Mouse (Mus musculus) CH12.LX (cell line): ENCODE data around the gene Pcgf1. TPM values are rescaled to one million over a fixed set of nuclear protein-coding genes. Genes with fewer than 3 reads are reported as not detected.

Source experiments
- DNase-seq: peaks from one replicate; pipeline ENCODE4 v3.0.0-alpha.2; 2013; ENCODE audit errors: extremely low read depth
- H3K27ac ChIP-seq: 2 replicates; pipeline ENCODE4 v1.5.1; 2012; ENCODE audit warnings: low read depth, mild to moderate bottlenecking, control low read depth, moderate library complexity; ENCODE audit not compliant: insufficient read depth
- H3K27me3 ChIP-seq: replicated peaks from 2 replicates; pipeline ENCODE3; 2012; ENCODE audit warnings: inconsistent platforms
- H3K36me3 ChIP-seq, 2 experiments: replicated peaks in 1 of 2; 2 replicates each; pipeline versions ENCODE3 to v1.6.1; 2012; ENCODE audit warnings: inconsistent platforms in 1 of 2, low read length in 1 of 2, mild to moderate bottlenecking in 1 of 2, mixed read lengths in 1 of 2, moderate library complexity in 1 of 2; ENCODE audit not compliant: control insufficient read depth in 1 of 2, insufficient read depth in 1 of 2
- H3K4me1 ChIP-seq, 2 experiments: 2 replicates each; pipeline ENCODE4 v1.6.1; 2012; ENCODE audit warnings: inconsistent platforms in 1 of 2, moderate library complexity in 1 of 2; ENCODE audit not compliant: insufficient read depth in 2 of 2, control insufficient read depth in 1 of 2
- H3K4me2 ChIP-seq: 2 replicates; pipeline ENCODE4 v1.6.1; 2012; ENCODE audit warnings: low read depth, mild to moderate bottlenecking, control low read depth; ENCODE audit not compliant: poor library complexity, insufficient read depth, severe bottlenecking
- H3K4me3 ChIP-seq, 3 experiments: fragments of 150-350 bp in 1 of 3; sonication (generic) in 1 of 3; replicated peaks in 1 of 3; 2 replicates each; pipeline versions ENCODE3 to v1.5.1; 2011 to 2012; ENCODE audit warnings: low read depth in 2 of 3, low read length in 2 of 3, mild to moderate bottlenecking in 2 of 3, moderate library complexity in 2 of 3, control low read depth in 1 of 3, improper control_type of control experiment in 1 of 3, inconsistent platforms in 1 of 3, mixed read lengths in 1 of 3; ENCODE audit not compliant: poor library complexity in 1 of 3
- H3K79me2 ChIP-seq: replicated peaks from 2 replicates; pipeline ENCODE4 v1.6.1; 2012; ENCODE audit warnings: mild to moderate bottlenecking, moderate library complexity; ENCODE audit not compliant: control insufficient read depth, poor library complexity, insufficient read depth, severe bottlenecking; ENCODE audit errors: extremely low read depth
- H3K9ac ChIP-seq: 2 replicates; pipeline ENCODE4 v1.6.1; 2012; ENCODE audit warnings: low read depth, mild to moderate bottlenecking, control low read depth, moderate library complexity; ENCODE audit not compliant: insufficient read depth
- H3K9me3 ChIP-seq: replicated peaks from 2 replicates; pipeline ENCODE3; 2012; ENCODE audit warnings: low read length, inconsistent platforms, mixed read lengths
- BHLHE40 ChIP-seq: IDR thresholded peaks from 2 replicates; pipeline ENCODE4 v1.6.1; 2011; ENCODE audit warnings: mild to moderate bottlenecking, low read depth, low read length, improper control_type of control experiment
- CHD1 ChIP-seq: IDR thresholded peaks from 2 replicates; pipeline ENCODE4 v1.6.1; 2012; ENCODE audit warnings: low read depth, low read length, improper control_type of control experiment, inconsistent platforms
- CHD2 ChIP-seq: IDR thresholded peaks from 2 replicates; pipeline ENCODE4 v1.6.1; 2011; ENCODE audit warnings: low read length, improper control_type of control experiment
- CTCF ChIP-seq, 2 experiments: IDR thresholded peaks in 1 of 2; conservative IDR thresholded peaks in 1 of 2; 2 replicates each; pipeline ENCODE4 v1.5.1; 2011 to 2012; ENCODE audit warnings: low read depth in 2 of 2, low read length in 2 of 2, improper control_type of control experiment in 1 of 2, inconsistent platforms in 1 of 2, mild to moderate bottlenecking in 1 of 2, moderate library complexity in 1 of 2
- E2F4 ChIP-seq: IDR thresholded peaks from 2 replicates; pipeline ENCODE4 v1.6.1; 2011; ENCODE audit warnings: low read depth, low read length, improper control_type of control experiment; ENCODE audit not compliant: insufficient replicate concordance
- ETS1 ChIP-seq: conservative IDR thresholded peaks from 2 replicates; pipeline ENCODE4 v1.6.1; 2012; ENCODE audit warnings: low read depth, mild to moderate bottlenecking, inconsistent platforms, low read length, improper control_type of control experiment, moderate library complexity
- GABPA ChIP-seq: IDR thresholded peaks from 2 replicates; pipeline ENCODE4 v1.6.1; 2012; ENCODE audit warnings: low read depth, low read length, improper control_type of control experiment, inconsistent platforms; ENCODE audit not compliant: insufficient replicate concordance
- IRF4 ChIP-seq: IDR thresholded peaks from 2 replicates; pipeline ENCODE4 v1.6.1; 2014; ENCODE audit warnings: low read depth, mild to moderate bottlenecking, inconsistent platforms, low read length, improper control_type of control experiment
- JUN ChIP-seq: IDR thresholded peaks from 2 replicates; pipeline ENCODE4 v1.6.1; 2011; ENCODE audit warnings: low read depth, mild to moderate bottlenecking, low read length, improper control_type of control experiment, moderate library complexity; ENCODE audit not compliant: insufficient read depth
- JUND ChIP-seq: conservative IDR thresholded peaks from 2 replicates; pipeline ENCODE4 v1.6.1; 2011; ENCODE audit warnings: low read depth, low read length, improper control_type of control experiment
- KAT2A ChIP-seq: IDR thresholded peaks from 2 replicates; pipeline ENCODE4 v1.6.1; 2012; ENCODE audit warnings: low read length, improper control_type of control experiment, inconsistent platforms; ENCODE audit not compliant: insufficient replicate concordance
- MAX ChIP-seq: IDR thresholded peaks from 2 replicates; pipeline ENCODE4 v1.6.1; 2011; ENCODE audit warnings: low read length, improper control_type of control experiment
- MAZ ChIP-seq: IDR thresholded peaks from 2 replicates; pipeline ENCODE4 v1.6.1; 2012; ENCODE audit warnings: low read depth, mild to moderate bottlenecking, inconsistent platforms, low read length, improper control_type of control experiment, moderate library complexity
- MEF2A ChIP-seq: IDR thresholded peaks from 2 replicates; pipeline ENCODE4 v1.6.1; 2014; ENCODE audit warnings: low read depth, mild to moderate bottlenecking, inconsistent platforms, low read length, improper control_type of control experiment, borderline replicate concordance
- MYC ChIP-seq: IDR thresholded peaks from 2 replicates; pipeline ENCODE4 v1.6.1; 2011; ENCODE audit warnings: low read depth, mild to moderate bottlenecking, improper control_type of control experiment, low read length
- NELFE ChIP-seq: IDR thresholded peaks from 2 replicates; pipeline ENCODE4 v1.6.1; 2011; ENCODE audit warnings: low read depth, low read length, improper control_type of control experiment
- NRF1 ChIP-seq: IDR thresholded peaks from 2 replicates; pipeline ENCODE4 v1.6.1; 2014; ENCODE audit warnings: low read depth, mild to moderate bottlenecking, inconsistent platforms, low read length, improper control_type of control experiment, moderate library complexity
- PAX5 ChIP-seq: IDR thresholded peaks from 2 replicates; pipeline ENCODE4 v1.6.1; 2012; ENCODE audit warnings: low read length, inconsistent platforms, mixed read lengths
- POLR2A ChIP-seq: IDR thresholded peaks from 2 replicates; pipeline ENCODE4 v1.6.1; 2011; ENCODE audit warnings: low read depth, mild to moderate bottlenecking, improper control_type of control experiment, low read length
- POLR2AphosphoS2 ChIP-seq: IDR thresholded peaks from 2 replicates; pipeline ENCODE4 v1.6.1; 2011; ENCODE audit warnings: low read depth, low read length, improper control_type of control experiment
- RAD21 ChIP-seq: IDR thresholded peaks from 2 replicates; pipeline ENCODE4 v1.6.1; 2011; ENCODE audit warnings: low read depth, mild to moderate bottlenecking, low read length, improper control_type of control experiment, moderate library complexity
- RCOR1 ChIP-seq: conservative IDR thresholded peaks from 2 replicates; pipeline ENCODE4 v1.6.1; 2012; ENCODE audit warnings: low read depth, mild to moderate bottlenecking, inconsistent platforms, low read length, improper control_type of control experiment
- SIN3A ChIP-seq: IDR thresholded peaks from 2 replicates; pipeline ENCODE4 v1.6.1; 2012; ENCODE audit warnings: low read length, improper control_type of control experiment, inconsistent platforms
- SMC3 ChIP-seq: IDR thresholded peaks from 2 replicates; pipeline ENCODE4 v1.6.1; 2011; ENCODE audit warnings: low read depth, low read length, improper control_type of control experiment
- TBP ChIP-seq: conservative IDR thresholded peaks from 2 replicates; pipeline ENCODE4 v1.6.1; 2011; ENCODE audit warnings: low read depth, low read length, improper control_type of control experiment
- UBTF ChIP-seq: IDR thresholded peaks from 2 replicates; pipeline ENCODE4 v1.6.1; 2012; ENCODE audit warnings: low read depth, mild to moderate bottlenecking, inconsistent platforms, low read length, improper control_type of control experiment, moderate library complexity
- USF1 ChIP-seq: IDR thresholded peaks from 2 replicates; pipeline ENCODE4 v1.6.1; 2014; ENCODE audit warnings: low read depth, mild to moderate bottlenecking, inconsistent platforms, low read length, improper control_type of control experiment
- USF2 ChIP-seq: conservative IDR thresholded peaks from 2 replicates; pipeline ENCODE4 v1.6.1; 2011; ENCODE audit warnings: low read depth, low read length, improper control_type of control experiment
- ZC3H11A ChIP-seq: IDR thresholded peaks from 2 replicates; pipeline ENCODE4 v1.6.1; 2012; ENCODE audit warnings: low read depth, mild to moderate bottlenecking, inconsistent platforms, low read length, improper control_type of control experiment
- ZKSCAN1 ChIP-seq: IDR thresholded peaks from 2 replicates; pipeline ENCODE4 v1.6.1; 2012; ENCODE audit warnings: low read depth, inconsistent platforms, low read length, improper control_type of control experiment, borderline replicate concordance
- ZMIZ1 ChIP-seq: IDR thresholded peaks from 2 replicates; pipeline ENCODE4 v1.6.1; 2012; ENCODE audit warnings: low read depth, mild to moderate bottlenecking, inconsistent platforms, low read length, improper control_type of control experiment
- ZNF384 ChIP-seq: IDR thresholded peaks from 2 replicates; pipeline ENCODE4 v1.6.1; 2012; ENCODE audit warnings: low read depth, low read length, improper control_type of control experiment, inconsistent platforms
- dilution Hi-C: fragments of 300-500 bp; cut with MboI; formaldehyde crosslinking; loops from 2 replicates; pipeline ENCODE4 v1.14.3; 2020; ENCODE audit warnings: low sequenced_read_pairs; ENCODE audit not compliant: extremely low pct_unique_long_range_greater_than_20kb, extremely low pct_ligation_motif_present
- in situ Hi-C: fragments of 300-500 bp; cut with MboI; formaldehyde crosslinking; loops from 3 replicates; pipeline ENCODE4 v1.14.3; 2019; ENCODE audit warnings: low sequenced_read_pairs, low pct_ligation_motif_present, low pct_unique_long_range_greater_than_20kb, mixed read lengths
- polyA plus RNA-seq: library from polyadenylated mRNA; unstranded; fragments of >175 nt; gene quantifications from 2 replicates; pipeline ENCODE4 v1.2.1, GENCODE M21; 2012; ENCODE audit warnings: low read depth; ENCODE audit not compliant: insufficient read length
- total RNA-seq, 2 experiments: library from RNA; depleted of rRNA; stranded (reverse); fragments of 300-350 nt in 1 of 2; fragments of >200 nt in 1 of 2; gene quantifications; 2 replicates each; pipeline ENCODE4 v1.2.3; 2012 to 2014

Gene Pcgf1
- total and polyA plus RNA-seq, 3 experiments, result 12.4 to 16.6 (median 12.5) TPM

GRCm38 (mm10) chr6:83122961-83123360 is 45.3 kb downstream of the Pcgf1 start:
- H3K4me1 ChIP-seq, result peaks cover 17 to 61% of the 10 kb centered on the region in 2 experiments
- no peak overlapping the region for H3K4me2 ChIP-seq
- H3K36me3 ChIP-seq, result peaks cover 7 to 23% of the 10 kb centered on the region in 2 experiments
- H3K27ac ChIP-seq, result no peak overlapping the region
- in situ Hi-C loops, result no loop called here
- no peak for DNase-seq
- no peaks in the 10 kb centered on the region for H3K27me3 ChIP-seq
- no peaks in the 10 kb centered on the region for H3K79me2 ChIP-seq
- H3K9ac ChIP-seq, result no peak overlapping the region
- TF ChIP-seq ETS1 (no peak), RAD21 (no peak)
- dilution Hi-C loops, result no loop called here
- no peaks in the 10 kb centered on the region for H3K9me3 ChIP-seq
- H3K4me3 ChIP-seq, result no peak overlapping the region

GRCm38 (mm10) chr6:83124851-83125312 is 47.2 kb downstream of the Pcgf1 start:
- peak; percentile 96 for DNase-seq
- Histone ChIP-seq H3K79me2 (no peaks in the 10 kb centered on the region), H3K36me3 (peaks cover 2 to 9% of the 10 kb centered on the region in 2 experiments), H3K27me3 (no peaks in the 10 kb centered on the region), H3K4me1 (peaks cover 6 to 42% of the 10 kb centered on the region in 2 experiments), H3K9me3 (no peaks in the 10 kb centered on the region), H3K4me3 (peak overlapping the region; percentile 80 to 92 (median 88)), H3K9ac (peak overlapping the region; percentile 94), H3K4me2 (peak overlapping the region; percentile 82), H3K27ac (no peak overlapping the region)
- dilution Hi-C loops (no loop called here), in situ Hi-C loops (no loop called here)
- peak; percentile 31; the same call in 1 of the 2 replicates for TF ChIP-seq GABPA
- peak; percentile 61 for TF ChIP-seq RCOR1
- TF ChIP-seq CHD2, result peak; percentile 58; the same call in 1 of the 2 replicates
- peak; percentile 54 for TF ChIP-seq MAX
- TF ChIP-seq ZNF384, result 0 out of 2 replicates have a peak, but pooled peaks have one; percentile 20
- no peak for TF ChIP-seq CHD1
- peak; percentile 66; the same call in 1 of the 2 replicates for TF ChIP-seq IRF4
- TF ChIP-seq MYC, result peak; percentile 71; the same call in 1 of the 2 replicates
- TF ChIP-seq POLR2A, result peak; percentile 83
- no peak for TF ChIP-seq ZMIZ1
- TF ChIP-seq ETS1, result no peak; the same call in 1 of the 2 replicates
- TF ChIP-seq TBP, result peak; percentile 91
- TF ChIP-seq UBTF, result no peak
- TF ChIP-seq ZC3H11A, result no peak
- TF ChIP-seq BHLHE40, result peak; percentile 34; the same call in 1 of the 2 replicates
- TF ChIP-seq USF2, result no peak
- peak; percentile 65 for TF ChIP-seq NRF1
- no peak for TF ChIP-seq SMC3
- no peak for TF ChIP-seq PAX5
- TF ChIP-seq NELFE, result peak; percentile 77; the same call in 1 of the 2 replicates
- TF ChIP-seq USF1, result no peak
- peak; percentile 76; the same call in 1 of the 2 replicates for TF ChIP-seq MEF2A
- TF ChIP-seq SIN3A, result peak; percentile 97
- TF ChIP-seq JUN, result peak; percentile 19; the same call in 1 of the 2 replicates
- TF ChIP-seq POLR2AphosphoS2, result peak; percentile 29; the same call in 1 of the 2 replicates
- peak; percentile 33; the same call in 1 of the 2 replicates for TF ChIP-seq E2F4
- TF ChIP-seq JUND, result no peak
- peak; percentile 42 for TF ChIP-seq MAZ
- TF ChIP-seq ZKSCAN1, result no peak
- TF ChIP-seq CTCF (conservative IDR thresholded peaks at IDR 0.05 in 1 of 2, IDR thresholded peaks at IDR 0.05 in 1 of 2; ENCODE audit: low read depth in 2 of 2, low read length in 2 of 2), result no peak
- peak; percentile 86; the same call in 1 of the 2 replicates for TF ChIP-seq KAT2A
